Mouse (Mus musculus) spleen, adult 2 months (tissue): ENCODE data around the gene Gstm2.

Source experiments
- CTCF ChIP-seq: fragments of 200-500 bp; IDR thresholded peaks from 2 replicates; pipeline ENCODE4 v1.5.1; 2011; ENCODE audit warnings: mild to moderate bottlenecking, inconsistent platforms; ENCODE audit not compliant: insufficient read depth, insufficient read length, insufficient replicate concordance; ENCODE audit errors: extremely low read depth
- POLR2A ChIP-seq: fragments of 200-500 bp; IDR thresholded peaks from 2 replicates; pipeline ENCODE4 v1.6.1; 2011; ENCODE audit warnings: low read depth, low read length, inconsistent platforms

DNA sequence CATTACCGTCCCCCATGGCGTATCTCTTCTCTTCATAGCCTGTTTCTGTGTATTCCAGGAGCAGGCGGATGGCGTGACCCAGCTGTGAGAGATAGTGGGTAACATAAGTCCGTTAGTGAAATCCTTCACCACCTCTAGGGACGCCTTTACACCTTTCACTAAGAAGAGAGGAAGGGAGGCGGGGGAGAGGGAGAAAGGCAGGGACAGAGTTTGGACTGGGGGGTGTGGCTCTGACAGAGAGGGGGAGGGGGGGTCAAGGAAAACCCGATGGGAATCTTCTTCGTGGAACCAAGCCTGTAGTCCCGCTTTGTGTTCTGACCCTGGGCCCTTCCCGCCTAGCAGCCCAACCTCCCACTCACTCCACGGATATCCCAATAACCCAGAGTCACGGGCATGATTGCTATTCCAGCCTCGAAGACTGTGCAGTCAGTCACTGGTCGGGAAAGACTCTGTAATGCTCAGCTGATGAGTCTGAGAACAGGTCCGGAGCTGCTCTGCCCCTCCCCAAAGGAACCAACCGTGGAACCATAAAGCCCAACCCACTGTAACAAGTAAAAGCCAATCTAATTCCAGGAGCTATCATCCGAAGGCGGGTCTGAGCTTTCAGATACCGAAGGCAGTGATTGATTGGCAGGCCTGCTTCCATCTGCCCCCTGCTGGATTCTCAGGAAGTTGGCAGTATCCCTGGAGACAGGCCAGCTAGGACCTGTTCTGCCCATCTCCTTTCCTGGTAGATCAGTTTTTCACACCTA lies 42.8 kb downstream of the Gstm2 start, which contains the start of gene Gstm6:
- TF ChIP-seq CTCF = no peak
- TF ChIP-seq POLR2A = no peak
